Mouse (Mus musculus) heart, embryonic 16.5 days (tissue): Measurements from ENCODE around the gene Sipa1l2. TPM values are rescaled to one million over a fixed set of nuclear protein-coding genes. Genes with fewer than 3 reads are reported as not detected.

Source experiments
- ATAC-seq: fragments of 200-750 bp; cut with Nextera tagmentation; replicated peaks from 2 replicates; pipeline ENCODE4 v1.8.0; 2017; ENCODE audit warnings: moderate number of reproducible peaks; ENCODE audit not compliant: insufficient read depth, low FRiP score; ENCODE audit errors: extremely low read depth
- H3K27ac ChIP-seq: fragments of 300-500 bp; sonication (generic); 2 replicates; pipeline ENCODE4 v1.5.1; 2014; ENCODE audit warnings: mild to moderate bottlenecking, low read length, control low read depth, moderate library complexity
- H3K27me3 ChIP-seq: fragments of 300-500 bp; sonication (generic); 2 replicates; pipeline ENCODE4 v1.6.1; 2014; ENCODE audit warnings: low read length, mixed read lengths; ENCODE audit not compliant: control insufficient read depth, insufficient read depth
- H3K36me3 ChIP-seq: fragments of 300-500 bp; sonication (generic); 2 replicates; pipeline ENCODE4 v1.6.1; 2014; ENCODE audit not compliant: control insufficient read depth, insufficient read depth
- H3K4me1 ChIP-seq: fragments of 300-500 bp; sonication (generic); 2 replicates; pipeline ENCODE4 v1.6.1; 2014; ENCODE audit warnings: low read length, mixed read lengths; ENCODE audit not compliant: control insufficient read depth, insufficient read depth
- H3K4me2 ChIP-seq: fragments of 300-500 bp; sonication (generic); 2 replicates; pipeline ENCODE4 v1.6.1; 2014; ENCODE audit warnings: low read depth, mild to moderate bottlenecking, control low read depth, low read length
- H3K4me3 ChIP-seq: fragments of 300-500 bp; sonication (generic); 2 replicates; pipeline ENCODE4 v1.5.1; 2014; ENCODE audit warnings: mild to moderate bottlenecking, control low read depth, low read length
- H3K9ac ChIP-seq: fragments of 300-500 bp; sonication (generic); 2 replicates; pipeline ENCODE4 v1.6.1; 2014; ENCODE audit warnings: low read length, control low read depth
- H3K9me3 ChIP-seq: fragments of 300-500 bp; sonication (generic); replicated peaks from 2 replicates; pipeline ENCODE4 v1.6.1; 2016; ENCODE audit warnings: low read length; ENCODE audit not compliant: control insufficient read depth
- WGBS: fragments of 180-500 bp; shearing (Covaris S2); extraction: QIAGEN DNeasy Blood & Tissue Kit; methylation state at CpG from one replicate; pipeline ENCODE4 v1.1.7; 2014; 5-methylcytosine and 5-hydroxymethylcytosine counted together
- polyA plus RNA-seq: library from polyadenylated mRNA; unstranded; fragments of >200 nt; fragmentation: Nextera tagmentation; extraction: Ambion mirVana; gene quantifications from 2 replicates; pipeline ENCODE4 v1.2.1, GENCODE M21; 2015

Sipa1l2 gene
- polyA plus RNA-seq, 1 experiment from 2014 or later: 19.9 TPM

DNA sequence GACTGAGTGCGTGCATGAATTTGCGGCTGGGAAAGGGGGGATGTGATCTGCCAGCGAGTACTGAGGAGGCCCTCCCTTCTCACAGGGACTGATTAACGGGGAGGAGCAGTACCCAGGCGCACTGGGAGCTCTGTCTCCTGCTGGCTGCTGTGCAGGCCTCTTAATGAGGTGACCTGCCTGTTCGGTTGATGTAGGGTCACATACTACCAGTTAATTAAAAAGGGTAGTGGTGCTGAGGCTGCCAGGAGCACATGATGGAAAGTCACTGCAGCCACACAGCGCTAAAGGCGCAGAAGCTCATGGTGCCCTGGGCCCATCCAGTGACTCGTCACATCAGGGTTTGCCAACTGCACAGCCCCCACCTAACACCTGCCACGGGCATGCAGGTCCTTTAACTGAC, 145.7 kb downstream of the Sipa1l2 start:
- no peak for ATAC-seq
- peaks cover 4% of the 10 kb centered on the region; the same call in 1 of the 2 replicates for H3K4me1 ChIP-seq
- no peak overlapping the region for H3K9ac ChIP-seq
- H3K27ac ChIP-seq: no peak overlapping the region
- 56% methylated on average over 10 of the region's 10 CpGs for WGBS
- H3K9me3 ChIP-seq: no peaks in the 10 kb centered on the region
- peaks cover 33% of the 10 kb centered on the region for H3K36me3 ChIP-seq
- no peak overlapping the region for H3K4me2 ChIP-seq
- H3K27me3 ChIP-seq: no peaks in the 10 kb centered on the region
- no peak overlapping the region for H3K4me3 ChIP-seq

- Histone ChIP-seq H3K4me3 (no peak overlapping the region), H3K27ac (no peak overlapping the region), H3K27me3 (no peaks in the 10 kb centered on the region), H3K9me3 (no peaks in the 10 kb centered on the region), H3K9ac (no peak overlapping the region), H3K4me2 (no peak overlapping the region), H3K36me3 (peaks cover 42% of the 10 kb centered on the region), H3K4me1 (peaks cover 4% of the 10 kb centered on the region; the same call in 1 of the 2 replicates)
- 88% methylated on average over 14 of the region's 14 CpGs for WGBS
- ATAC-seq: no peak
Observed at GRCm38 (mm10) chr8:125419202-125419830, 150.3 kb downstream of the Sipa1l2 start.

GRCm38 (mm10) chr8:125416146-125416545, 153.5 kb downstream of the Sipa1l2 start:
- Histone ChIP-seq H3K4me1 (0 out of 2 replicates have a peak, but pooled peaks cover 4% of the 10 kb centered on the region), H3K27ac (no peak overlapping the region), H3K27me3 (no peaks in the 10 kb centered on the region), H3K9ac (no peak overlapping the region), H3K9me3 (no peaks in the 10 kb centered on the region), H3K36me3 (peaks cover 24% of the 10 kb centered on the region), H3K4me2 (no peak overlapping the region), H3K4me3 (no peak overlapping the region)
- ATAC-seq: no peak
- WGBS: 48% methylated on average over 6 of the region's 6 CpGs

GRCm38 (mm10) chr8:125414651-125415050, 155.0 kb downstream of the Sipa1l2 start:
- no peak for ATAC-seq
- peaks cover 17% of the 10 kb centered on the region for H3K36me3 ChIP-seq
- no peaks in the 10 kb centered on the region for H3K27me3 ChIP-seq
- H3K4me2 ChIP-seq: no peak overlapping the region
- 59% methylated on average over 8 of the region's 8 CpGs for WGBS
- H3K9ac ChIP-seq: no peak overlapping the region
- no peak overlapping the region for H3K27ac ChIP-seq
- 0 out of 2 replicates have a peak, but pooled peaks cover 4% of the 10 kb centered on the region for H3K4me1 ChIP-seq
- no peaks in the 10 kb centered on the region for H3K9me3 ChIP-seq
- H3K4me3 ChIP-seq: no peak overlapping the region

- Histone ChIP-seq H3K27ac (no peak overlapping the region), H3K27me3 (no peaks in the 10 kb centered on the region), H3K9me3 (no peaks in the 10 kb centered on the region), H3K9ac (peak overlapping the region; percentile 16; the same call in 1 of the 2 replicates), H3K4me2 (no peak overlapping the region), H3K4me1 (0 out of 2 replicates have a peak, but pooled peaks cover 4% of the 10 kb centered on the region), H3K4me3 (no peak overlapping the region), H3K36me3 (peaks cover 8% of the 10 kb centered on the region)
- no peak for ATAC-seq
- 29% methylated on average over 13 of the region's 13 CpGs for WGBS
Observed at GRCm38 (mm10) chr8:125413001-125413909, 156.4 kb downstream of the Sipa1l2 start.

GRCm38 (mm10) chr8:125410646-125411045, 159.0 kb downstream of the Sipa1l2 start:
- Histone ChIP-seq H3K4me2 (no peak overlapping the region), H3K27me3 (no peaks in the 10 kb centered on the region), H3K9ac (no peak overlapping the region), H3K9me3 (0 out of 2 replicates have a peak, but pooled peaks cover under 1% of the 10 kb centered on the region), H3K27ac (no peak overlapping the region), H3K36me3 (no peaks in the 10 kb centered on the region), H3K4me3 (no peak overlapping the region), H3K4me1 (peaks cover 17% of the 10 kb centered on the region)
- WGBS: 70% methylated on average over 5 of the region's 5 CpGs
- no peak for ATAC-seq

DNA sequence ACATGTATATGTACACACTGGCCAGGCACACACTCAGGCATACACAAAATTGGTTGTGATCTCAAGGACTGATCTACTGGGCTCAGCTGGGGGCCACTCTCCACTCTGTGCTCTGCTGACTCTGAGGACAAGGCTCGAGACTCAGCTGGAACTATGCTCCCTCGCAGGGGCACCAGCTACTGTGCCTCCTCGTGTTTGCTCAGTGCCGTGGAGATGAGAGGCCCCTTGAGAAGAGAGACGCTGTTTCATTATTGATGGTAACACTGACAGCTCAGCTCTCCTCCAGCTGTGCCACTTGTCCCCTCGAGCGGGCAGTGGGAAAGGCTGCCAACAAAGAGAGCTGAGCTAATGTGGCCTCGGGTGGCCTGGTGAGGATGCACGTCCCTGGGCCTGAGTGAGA, 161.9 kb downstream of the Sipa1l2 start:
- WGBS: 31% methylated on average over 9 of the region's 9 CpGs
- Histone ChIP-seq H3K9ac (peak overlapping the region; percentile 14), H3K4me2 (no peak overlapping the region), H3K27ac (no peak overlapping the region), H3K27me3 (no peaks in the 10 kb centered on the region), H3K9me3 (0 out of 2 replicates have a peak, but pooled peaks cover 7% of the 10 kb centered on the region), H3K36me3 (no peaks in the 10 kb centered on the region), H3K4me3 (no peak overlapping the region), H3K4me1 (peaks cover 12% of the 10 kb centered on the region)
- no peak for ATAC-seq

DNA sequence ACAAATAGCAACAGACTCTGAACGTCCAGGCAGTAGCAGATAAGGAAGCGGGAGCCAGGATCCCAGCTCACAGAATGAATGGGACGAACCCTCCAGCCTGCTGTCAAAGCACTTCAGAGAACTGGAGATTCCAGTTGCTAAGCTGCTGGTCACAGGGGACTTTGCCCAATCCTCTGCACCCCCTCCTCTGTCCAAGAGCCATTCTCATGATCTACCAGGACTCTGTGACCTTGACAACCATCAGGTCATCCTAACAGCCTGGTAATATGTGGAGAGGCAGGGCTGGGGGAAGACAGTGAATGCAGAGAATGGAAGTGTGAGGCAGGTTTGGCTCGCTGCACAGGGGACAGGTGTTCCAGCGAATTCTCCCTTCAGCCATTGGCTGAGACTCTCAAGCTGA, 163.2 kb downstream of the Sipa1l2 start:
- Histone ChIP-seq H3K27me3 (no peaks in the 10 kb centered on the region), H3K27ac (peak overlapping the region; percentile 71), H3K4me3 (no peak overlapping the region), H3K9me3 (0 out of 2 replicates have a peak, but pooled peaks cover 7% of the 10 kb centered on the region), H3K36me3 (no peaks in the 10 kb centered on the region), H3K4me1 (peaks cover 15% of the 10 kb centered on the region), H3K4me2 (no peak overlapping the region), H3K9ac (no peak overlapping the region)
- ATAC-seq: no peak
- 29% methylated on average over 5 of the region's 5 CpGs for WGBS

GRCm38 (mm10) chr8:125401350-125401749, 168.3 kb downstream of the Sipa1l2 start:
- Histone ChIP-seq H3K27me3 (no peaks in the 10 kb centered on the region), H3K27ac (peak overlapping the region; percentile 75), H3K4me1 (peaks cover 16% of the 10 kb centered on the region), H3K4me3 (no peak overlapping the region), H3K4me2 (no peak overlapping the region), H3K9ac (no peak overlapping the region), H3K36me3 (no peaks in the 10 kb centered on the region), H3K9me3 (0 out of 2 replicates have a peak, but pooled peaks cover 7% of the 10 kb centered on the region)
- ATAC-seq: no peak
- whole genome bisulfite sequencing: 49% methylated on average over 3 of the region's 3 CpGs
